Mouse (Mus musculus): ENCODE measurements around the gene Spin2g. TPM values are rescaled to one million over a fixed set of nuclear protein-coding genes. Genes with fewer than 3 reads are reported as not detected.
"Not testable (repeated sequence)": the region's sequence is repeated elsewhere in the genome, so short reads cannot be mapped to it uniquely, and the experiment has no call there.

The Spin2g gene
- not detected in 2 replicates for polyA plus RNA-seq (2015; fragmentation: Nextera tagmentation; extraction: Ambion mirVana)

DNA sequence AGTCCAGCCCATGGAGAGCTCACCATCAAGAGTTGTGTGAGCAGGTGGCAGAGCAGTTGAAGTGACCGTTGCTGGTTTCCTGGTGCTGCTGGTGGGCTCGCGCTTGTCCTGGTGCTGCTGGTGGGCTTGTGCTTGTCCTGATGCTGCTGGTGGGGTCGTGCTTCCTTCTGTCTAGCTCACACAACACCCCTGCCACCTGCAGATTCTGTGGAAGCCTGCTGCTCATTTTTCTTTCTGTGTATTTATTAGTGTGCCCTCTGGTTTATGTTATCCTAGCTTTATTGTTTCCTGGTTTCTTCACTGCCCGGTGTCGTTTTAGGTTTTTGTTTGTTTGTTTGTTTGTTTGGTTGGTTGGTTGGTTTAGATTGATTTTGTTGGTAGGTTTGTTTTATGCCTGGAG lies at the start of gene Spin2g:
Gene Spin2g, minus strand, starts transcription at position 101 of the 400 bp plus-strand sequence.
- H3K9me3 ChIP-seq (ENCODE audit: control insufficient read depth, low read length); H3K4me2 ChIP-seq (ENCODE audit: low read length); H3K27me3 ChIP-seq (replicated peaks; ENCODE audit: control insufficient read depth, insufficient read depth, low read length); H3K27ac ChIP-seq (ENCODE audit: low read depth, low read length); H3K4me1 ChIP-seq (ENCODE audit: control insufficient read depth, insufficient read depth, low read depth, low read length); H3K36me3 ChIP-seq (ENCODE audit: control insufficient read depth, insufficient read depth, low read length); ATAC-seq; H3K9ac ChIP-seq (ENCODE audit: low read depth, low read length); H3K4me3 ChIP-seq (ENCODE audit: low read length): not testable (repeated sequence)
- WGBS: 76% methylated on average over 5 of the region's 6 CpGs

Other genes with a start within 250 kb of the Spin2g start
- gene Btbd35f9, start 77.2 kb downstream of the Spin2g start, polyA plus RNA-seq (2015; fragmentation: Nextera tagmentation; extraction: Ambion mirVana): not detected in 2 replicates
- not detected in 2 replicates for gene Btbd35f8, start 211.8 kb upstream of the Spin2g start, polyA plus RNA-seq (2015; fragmentation: Nextera tagmentation; extraction: Ambion mirVana)